Mouse (Mus musculus) thymus, postnatal 0 days (tissue): Measurements from ENCODE around the gene C530008M17Rik. TPM values are rescaled to one million over a fixed set of nuclear protein-coding genes. Genes with fewer than 3 reads are reported as not detected.

Experiments used
- DNase-seq: peaks from one replicate; pipeline ENCODE4 v3.0.0-alpha.2; 2015; ENCODE audit warnings: low spot score
- polyA plus RNA-seq: library from polyadenylated mRNA; unstranded; fragments of >200 nt; fragmentation: Nextera tagmentation; extraction: Ambion mirVana; gene quantifications from 2 replicates; pipeline ENCODE4 v1.2.1, GENCODE M21; 2015

Gene C530008M17Rik
- polyA plus RNA-seq, result 0.33 and 0.99 TPM in 2 replicates

GRCm38 (mm10) chr5:76656212-76656611, at the start of gene C530008M17Rik:
C530008M17Rik (plus strand) TSS chr5:76656512.
- DNase-seq, result no peak

GRCm38 (mm10) chr5:76609702-76610370, 46.5 kb upstream of the C530008M17Rik start:
- DNase-seq, result no peak

- no peak for DNase-seq
These were observed 43.3 kb upstream of the C530008M17Rik start for GRCm38 (mm10) chr5:76612867-76613499.

- DNase-seq, result no peak
These were observed 41.0 kb upstream of the C530008M17Rik start for GRCm38 (mm10) chr5:76615276-76615675.

- DNase-seq, result no peak
These were observed 40.0 kb upstream of the C530008M17Rik start for GRCm38 (mm10) chr5:76616196-76616747.

GRCm38 (mm10) chr5:76618750-76619149, 37.6 kb upstream of the C530008M17Rik start:
- DNase-seq, result no peak

GRCm38 (mm10) chr5:76623759-76624158, 32.6 kb upstream of the C530008M17Rik start:
- no peak for DNase-seq

- DNase-seq, result no peak
These were observed 28.5 kb upstream of the C530008M17Rik start for GRCm38 (mm10) chr5:76627770-76628169.

GRCm38 (mm10) chr5:76634012-76634411, 22.3 kb upstream of the C530008M17Rik start:
- no peak for DNase-seq

GRCm38 (mm10) chr5:76635592-76635991, 20.7 kb upstream of the C530008M17Rik start:
- DNase-seq, result no peak

GRCm38 (mm10) chr5:76642076-76642475, 14.2 kb upstream of the C530008M17Rik start:
- no peak for DNase-seq

- no peak for DNase-seq
These were observed 12.1 kb upstream of the C530008M17Rik start for GRCm38 (mm10) chr5:76644234-76644633.

GRCm38 (mm10) chr5:76645091-76645868, 11.0 kb upstream of the C530008M17Rik start:
- no peak for DNase-seq

- no peak for DNase-seq
These were observed 6.4 kb upstream of the C530008M17Rik start for GRCm38 (mm10) chr5:76649897-76650296.

GRCm38 (mm10) chr5:76651151-76651725, 5.1 kb upstream of the C530008M17Rik start:
- DNase-seq, result no peak

GRCm38 (mm10) chr5:76657245-76658083, 1.2 kb downstream of the C530008M17Rik start:
- DNase-seq, result no peak

- DNase-seq, result peak; percentile 10
These were observed 2.0 kb downstream of the C530008M17Rik start for GRCm38 (mm10) chr5:76658084-76658934.

- no peak for DNase-seq
These were observed 3.8 kb downstream of the C530008M17Rik start for GRCm38 (mm10) chr5:76659958-76660635.

GRCm38 (mm10) chr5:76661310-76661709, 5.0 kb downstream of the C530008M17Rik start:
- no peak for DNase-seq
